Mouse (Mus musculus) effector memory CD4-positive, alpha-beta T cell, adult 7 months (primary cell): ENCODE results near the gene Aff1. TPM values are rescaled to one million over a fixed set of nuclear protein-coding genes. Genes with fewer than 3 reads are reported as not detected.

ENCODE experiments used
- polyA plus RNA-seq: library from polyadenylated mRNA; unstranded; fragments of 100-300 nt; shearing (Covaris generic); gene quantifications from one replicate; pipeline ENCODE4 v1.2.1, GENCODE M21; 2017

Aff1 gene
- 129 TPM for polyA plus RNA-seq

DNA sequence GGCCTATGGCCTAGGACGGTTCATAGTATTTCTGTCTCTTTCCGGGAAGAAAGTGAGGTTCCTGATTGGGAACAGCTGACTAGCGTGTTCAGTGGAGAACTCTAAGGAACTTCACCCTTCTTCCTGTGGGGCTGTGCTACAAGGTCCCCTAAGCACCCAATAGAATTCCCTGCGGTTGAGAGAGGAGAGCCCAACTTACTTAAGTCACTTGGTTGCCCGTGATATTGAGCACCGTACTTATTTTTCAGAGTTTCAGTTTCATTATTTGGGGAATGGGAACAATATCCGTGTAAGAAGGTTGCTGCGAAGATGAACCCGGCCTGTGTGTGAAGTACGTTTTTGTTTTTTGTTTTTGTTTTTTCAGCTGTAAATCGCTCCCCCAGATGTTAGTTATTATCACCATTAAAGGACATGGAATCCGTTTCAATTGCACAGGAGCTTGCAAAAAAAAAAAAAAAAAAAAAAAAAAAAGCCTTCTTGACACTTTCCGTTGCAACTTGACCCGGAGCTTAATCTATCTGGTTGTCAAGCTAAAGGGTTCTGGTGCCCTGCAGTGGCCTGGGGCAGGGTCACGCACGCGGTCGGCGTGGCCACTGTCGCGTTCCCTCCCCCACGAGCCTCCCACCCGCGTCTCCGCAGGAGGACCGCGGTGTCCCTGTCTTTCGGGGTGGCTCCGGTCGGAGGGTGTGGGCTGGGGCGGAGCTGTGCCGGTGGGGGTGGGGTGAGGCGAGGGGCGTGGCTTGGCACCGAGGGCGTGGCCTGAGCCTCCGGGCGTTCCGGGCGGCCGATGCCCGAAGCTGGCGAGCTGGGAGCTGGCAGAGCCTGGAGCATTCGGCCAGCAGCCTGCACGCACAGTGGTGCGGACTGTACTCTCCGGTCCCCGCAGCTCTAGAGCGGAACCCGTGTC, at the start of gene Aff1:
Gene Aff1 (plus strand): TSS at position 751 of the 907 bp plus-strand sequence.

GRCm38 (mm10) chr5:103655346-103656118, 36.6 kb upstream of the Aff1 start, which contains the start of gene 1700016H13Rik:
Gene 1700016H13Rik, minus strand, starts transcription at chr5:103656010.

Other genes with a start within 250 kb of the Aff1 start
- gene Slc10a6, start 63.0 kb upstream of the Aff1 start, polyA plus RNA-seq: not detected
- gene 1700016H13Rik, start 36.4 kb upstream of the Aff1 start, polyA plus RNA-seq: not detected
- 6.0 TPM for gene Klhl8, start 218.9 kb downstream of the Aff1 start, polyA plus RNA-seq